Mouse (Mus musculus) embryonic facial prominence, embryonic 15.5 days (tissue): ENCODE results near the gene Irs2. TPM values are rescaled to one million over a fixed set of nuclear protein-coding genes. Genes with fewer than 3 reads are reported as not detected.

Source experiments
- ATAC-seq: fragments of 200-750 bp; cut with Nextera tagmentation; 2 replicates; pipeline ENCODE4 v1.8.0; 2017; ENCODE audit warnings: low read depth, moderate TSS enrichment; ENCODE audit not compliant: insufficient number of reproducible peaks, low FRiP score, low TSS enrichment
- H3K27ac ChIP-seq: fragments of 300-500 bp; sonication (generic); replicated peaks from 2 replicates; pipeline ENCODE4 v1.5.1; 2015; ENCODE audit warnings: mild to moderate bottlenecking, inconsistent platforms
- H3K27me3 ChIP-seq: fragments of 300-500 bp; sonication (generic); 2 replicates; pipeline ENCODE4 v1.6.1; 2015; ENCODE audit warnings: inconsistent platforms
- H3K36me3 ChIP-seq: fragments of 300-500 bp; sonication (generic); 2 replicates; pipeline ENCODE4 v1.6.1; 2015; ENCODE audit warnings: mild to moderate bottlenecking, inconsistent platforms
- H3K4me1 ChIP-seq: fragments of 300-500 bp; sonication (generic); 2 replicates; pipeline ENCODE4 v1.6.1; 2015; ENCODE audit warnings: inconsistent platforms
- H3K4me2 ChIP-seq: fragments of 300-500 bp; sonication (generic); replicated peaks from 2 replicates; pipeline ENCODE4 v1.6.1; 2015; ENCODE audit warnings: mild to moderate bottlenecking, inconsistent platforms
- H3K4me3 ChIP-seq: fragments of 300-500 bp; sonication (generic); replicated peaks from 2 replicates; pipeline ENCODE4 v1.5.1; 2015; ENCODE audit warnings: mild to moderate bottlenecking, inconsistent platforms
- H3K9ac ChIP-seq: fragments of 300-500 bp; sonication (generic); 2 replicates; pipeline ENCODE4 v1.6.1; 2015; ENCODE audit warnings: inconsistent platforms
- H3K9me3 ChIP-seq: fragments of 300-500 bp; sonication (generic); replicated peaks from 2 replicates; pipeline ENCODE4 v1.6.1; 2016; ENCODE audit warnings: inconsistent platforms
- WGBS: fragments of 180-500 bp; shearing (Covaris S2); methylation state at CpG from one replicate; pipeline ENCODE4 v1.1.7; 2015; 5-methylcytosine and 5-hydroxymethylcytosine counted together
- polyA plus RNA-seq: library from polyadenylated mRNA; unstranded; fragments of >200 nt; fragmentation: Nextera tagmentation; extraction: Ambion mirVana; gene quantifications from 2 replicates; pipeline ENCODE4 v1.2.1, GENCODE M21; 2015

The Irs2 gene
- polyA plus RNA-seq, 1 experiment from 2014 or later: 7.9 TPM

GRCm38 (mm10) chr8:11001062-11001549, 7.2 kb downstream of the Irs2 start:
- ATAC-seq: no peak
- WGBS: 8% methylated on average over 6 of the region's 6 CpGs
- Histone ChIP-seq H3K27me3 (no peaks in the 10 kb centered on the region), H3K4me3 (peak overlapping the region; percentile 83), H3K9me3 (no peaks in the 10 kb centered on the region), H3K36me3 (no peaks in the 10 kb centered on the region), H3K9ac (no peak overlapping the region), H3K4me2 (peak overlapping the region; percentile 84), H3K27ac (peak overlapping the region; percentile 63), H3K4me1 (peaks cover 68% of the 10 kb centered on the region)

DNA sequence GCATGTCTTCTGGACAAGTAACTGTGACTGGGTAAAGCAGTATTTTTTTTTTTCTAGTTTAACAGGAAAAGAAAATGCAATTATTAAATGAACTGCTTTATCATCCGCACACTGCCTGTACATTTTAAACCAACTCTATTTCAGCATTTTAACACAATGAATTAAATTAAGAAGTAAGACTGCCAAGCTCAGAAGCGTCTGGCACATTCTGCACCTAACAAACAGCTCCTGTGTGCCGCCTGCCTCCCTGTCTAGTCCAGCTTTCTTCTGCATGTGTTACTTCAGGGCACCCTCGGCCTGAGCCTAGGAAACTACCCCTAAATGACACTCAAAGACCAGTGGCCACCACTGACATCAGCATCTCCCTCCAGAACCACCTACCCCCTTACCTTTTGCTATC, 8.7 kb downstream of the Irs2 start:
- H3K27ac ChIP-seq: no peak overlapping the region
- 65% methylated on average over 4 of the region's 4 CpGs for WGBS
- no peak for ATAC-seq
- H3K4me1 ChIP-seq: peaks cover 66% of the 10 kb centered on the region
- no peaks in the 10 kb centered on the region for H3K9me3 ChIP-seq
- H3K4me2 ChIP-seq: no peak overlapping the region
- no peaks in the 10 kb centered on the region for H3K36me3 ChIP-seq
- no peak overlapping the region for H3K4me3 ChIP-seq
- H3K27me3 ChIP-seq: no peaks in the 10 kb centered on the region
- H3K9ac ChIP-seq: no peak overlapping the region

DNA sequence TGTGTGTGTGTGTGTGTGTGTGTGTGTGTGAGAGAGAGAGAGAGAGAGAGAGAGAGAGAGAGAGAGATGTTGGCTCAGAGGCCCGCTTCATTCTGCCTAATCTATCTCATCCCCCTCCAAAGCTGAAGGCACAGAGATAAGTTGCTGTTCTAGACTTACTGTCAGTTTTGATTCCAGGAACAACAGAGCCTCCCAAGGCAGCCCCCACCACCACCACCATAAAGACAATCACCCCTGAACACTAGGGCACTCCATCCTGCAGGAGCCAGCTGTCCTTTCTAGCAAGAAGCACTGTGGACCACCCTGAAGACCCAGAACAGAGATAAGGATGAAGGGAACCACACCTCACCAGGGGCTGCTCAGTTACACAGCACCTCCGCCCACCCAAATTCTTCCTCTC, 12.0 kb downstream of the Irs2 start:
- Histone ChIP-seq H3K4me3 (no peak overlapping the region), H3K9ac (no peak overlapping the region), H3K4me2 (no peak overlapping the region), H3K9me3 (no peaks in the 10 kb centered on the region), H3K27me3 (no peaks in the 10 kb centered on the region), H3K36me3 (no peaks in the 10 kb centered on the region), H3K4me1 (peaks cover 58% of the 10 kb centered on the region), H3K27ac (no peak overlapping the region)
- WGBS: 92% methylated on average over 2 of the region's 2 CpGs
- ATAC-seq: no peak

DNA sequence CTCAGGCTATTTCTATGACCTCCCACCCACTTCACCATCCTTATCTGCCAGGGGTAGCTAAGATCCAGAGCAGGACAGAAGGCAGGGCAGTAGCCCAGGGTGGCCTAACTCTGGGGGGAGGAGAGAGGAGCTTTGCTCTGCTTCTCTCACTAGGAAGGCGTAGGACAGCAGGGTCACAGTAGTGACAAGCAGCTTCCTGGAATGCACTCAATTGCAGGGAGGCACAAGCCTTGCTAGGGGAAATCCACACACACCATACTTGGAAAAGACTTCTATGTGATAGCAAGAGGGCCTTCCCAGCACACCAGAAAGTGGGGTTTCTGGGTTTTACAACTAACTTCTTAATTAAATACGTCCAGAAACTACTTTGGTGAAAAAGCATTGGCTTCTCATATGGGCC, 12.5 kb downstream of the Irs2 start:
- WGBS: 61% methylated on average over 2 of the region's 2 CpGs
- peaks cover 58% of the 10 kb centered on the region for H3K4me1 ChIP-seq
- H3K4me3 ChIP-seq: no peak overlapping the region
- ATAC-seq: no peak
- H3K9ac ChIP-seq: no peak overlapping the region
- H3K27ac ChIP-seq: 0 out of 2 replicates have a peak overlapping the region, but pooled peaks have one; percentile 7
- no peaks in the 10 kb centered on the region for H3K9me3 ChIP-seq
- no peaks in the 10 kb centered on the region for H3K36me3 ChIP-seq
- no peak overlapping the region for H3K4me2 ChIP-seq
- H3K27me3 ChIP-seq: no peaks in the 10 kb centered on the region

GRCm38 (mm10) chr8:10994390-10994954, 13.8 kb downstream of the Irs2 start:
- no peak overlapping the region for H3K4me3 ChIP-seq
- peaks cover 55% of the 10 kb centered on the region for H3K4me1 ChIP-seq
- H3K4me2 ChIP-seq: no peak overlapping the region
- no peak for ATAC-seq
- 85% methylated on average over 6 of the region's 6 CpGs for WGBS
- H3K27me3 ChIP-seq: no peaks in the 10 kb centered on the region
- H3K9me3 ChIP-seq: no peaks in the 10 kb centered on the region
- H3K36me3 ChIP-seq: no peaks in the 10 kb centered on the region
- peak overlapping the region; percentile 34; the same call in 1 of the 2 replicates for H3K27ac ChIP-seq
- H3K9ac ChIP-seq: no peak overlapping the region

- no peak overlapping the region for H3K9ac ChIP-seq
These were observed 14.6 kb downstream of the Irs2 start for GRCm38 (mm10) chr8:10993582-10994216.

DNA sequence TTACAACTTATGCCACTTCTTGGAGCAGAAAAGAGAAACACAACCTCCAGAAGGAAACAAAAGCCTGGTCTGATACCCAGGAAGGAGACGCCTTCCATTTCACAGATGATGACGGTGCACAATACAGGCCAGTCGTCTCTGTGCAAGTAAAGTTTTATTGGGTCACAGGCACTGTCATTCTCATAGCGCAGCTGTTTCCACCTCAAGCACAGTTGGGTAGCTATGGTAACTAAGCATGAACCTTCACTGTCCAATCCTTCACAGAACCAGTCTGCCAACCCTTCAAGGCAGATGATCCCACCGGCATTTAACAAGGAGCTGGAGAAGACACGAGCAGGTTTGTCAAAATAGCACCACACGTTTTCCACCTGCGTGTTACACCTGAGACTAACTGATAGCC, 16.2 kb downstream of the Irs2 start:
- 58% methylated on average over 8 of the region's 8 CpGs for WGBS
- H3K9me3 ChIP-seq: no peaks in the 10 kb centered on the region
- peaks cover 55% of the 10 kb centered on the region for H3K4me1 ChIP-seq
- no peak for ATAC-seq
- peaks cover 2% of the 10 kb centered on the region; the same call in 1 of the 2 replicates for H3K36me3 ChIP-seq
- H3K4me3 ChIP-seq: no peak overlapping the region
- no peak overlapping the region for H3K9ac ChIP-seq
- no peaks in the 10 kb centered on the region for H3K27me3 ChIP-seq
- no peak overlapping the region for H3K4me2 ChIP-seq
- H3K27ac ChIP-seq: no peak overlapping the region

More at GRCm38 (mm10) chr8:10993582-10994216, 14.6 kb downstream of the Irs2 start:
- Histone ChIP-seq H3K27me3 (no peaks in the 10 kb centered on the region), H3K36me3 (no peaks in the 10 kb centered on the region), H3K4me1 (peaks cover 55% of the 10 kb centered on the region), H3K9me3 (no peaks in the 10 kb centered on the region), H3K4me2 (no peak overlapping the region), H3K27ac (peak overlapping the region; percentile 34; the same call in 1 of the 2 replicates), H3K4me3 (no peak overlapping the region)
- 62% methylated on average over 10 of the region's 10 CpGs for WGBS
- no peak for ATAC-seq

DNA sequence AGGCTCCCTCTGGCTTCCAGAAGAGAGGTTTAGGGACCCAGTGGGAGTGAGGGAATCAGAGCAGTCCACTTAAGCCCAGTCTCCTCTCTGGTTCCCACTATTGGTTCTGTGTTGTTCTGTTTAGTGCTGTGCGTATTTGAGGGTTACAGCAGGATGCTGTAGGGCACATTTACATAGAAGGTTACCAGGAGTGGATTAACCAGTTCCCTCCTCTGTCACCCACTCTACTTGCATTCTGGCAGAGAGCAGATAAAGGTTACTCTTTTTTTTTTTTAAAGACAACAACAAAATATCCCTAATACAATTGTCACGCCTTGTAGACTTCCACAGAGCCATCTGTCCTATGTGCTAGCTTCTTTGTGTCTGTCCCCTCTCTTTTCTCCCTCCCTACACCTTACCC, 16.9 kb downstream of the Irs2 start:
- Histone ChIP-seq H3K9me3 (no peaks in the 10 kb centered on the region), H3K27ac (peak overlapping the region; percentile 65), H3K36me3 (peaks cover 10% of the 10 kb centered on the region), H3K4me1 (peaks cover 55% of the 10 kb centered on the region), H3K4me3 (no peak overlapping the region), H3K9ac (no peak overlapping the region), H3K27me3 (no peaks in the 10 kb centered on the region), H3K4me2 (no peak overlapping the region)
- 57% methylated on average over 2 of the region's 2 CpGs for WGBS
- ATAC-seq: no peak

- H3K9me3 ChIP-seq: no peaks in the 10 kb centered on the region
- no peaks in the 10 kb centered on the region for H3K27me3 ChIP-seq
- H3K9ac ChIP-seq: no peak overlapping the region
- H3K4me3 ChIP-seq: no peak overlapping the region
- no peak for ATAC-seq
- peaks cover 17% of the 10 kb centered on the region for H3K36me3 ChIP-seq
- H3K4me1 ChIP-seq: peaks cover 52% of the 10 kb centered on the region
- 23% methylated on average over 10 of the region's 10 CpGs for WGBS
- no peak overlapping the region for H3K4me2 ChIP-seq
- peak overlapping the region; percentile 65 for H3K27ac ChIP-seq
These were observed 17.7 kb downstream of the Irs2 start for GRCm38 (mm10) chr8:10990421-10991110.

DNA sequence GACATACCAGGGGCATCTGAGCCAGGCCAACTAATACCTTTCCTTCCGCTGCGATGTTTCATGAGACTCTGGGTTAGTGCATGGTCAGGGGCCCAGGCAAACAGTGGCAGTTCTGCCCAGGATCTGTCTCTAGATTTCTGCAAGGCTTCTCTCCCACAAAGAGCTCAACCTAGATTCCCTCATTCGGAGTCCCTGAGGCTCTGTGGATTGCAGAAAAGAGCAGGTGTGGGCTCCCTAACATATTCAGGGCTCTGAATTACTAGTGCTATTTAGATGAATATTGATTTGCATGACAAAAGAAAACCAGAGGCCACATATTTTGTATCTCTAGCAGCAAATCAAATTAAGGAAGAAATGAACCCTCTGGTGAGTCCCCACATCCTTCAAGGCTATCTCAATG, 18.3 kb downstream of the Irs2 start:
- H3K27me3 ChIP-seq: no peaks in the 10 kb centered on the region
- WGBS: 74% methylated on average over 3 of the region's 3 CpGs
- no peak overlapping the region for H3K27ac ChIP-seq
- H3K36me3 ChIP-seq: peaks cover 21% of the 10 kb centered on the region
- H3K4me3 ChIP-seq: no peak overlapping the region
- no peak overlapping the region for H3K4me2 ChIP-seq
- peaks cover 46% of the 10 kb centered on the region for H3K4me1 ChIP-seq
- ATAC-seq: no peak
- H3K9me3 ChIP-seq: no peaks in the 10 kb centered on the region
- no peak overlapping the region for H3K9ac ChIP-seq

DNA sequence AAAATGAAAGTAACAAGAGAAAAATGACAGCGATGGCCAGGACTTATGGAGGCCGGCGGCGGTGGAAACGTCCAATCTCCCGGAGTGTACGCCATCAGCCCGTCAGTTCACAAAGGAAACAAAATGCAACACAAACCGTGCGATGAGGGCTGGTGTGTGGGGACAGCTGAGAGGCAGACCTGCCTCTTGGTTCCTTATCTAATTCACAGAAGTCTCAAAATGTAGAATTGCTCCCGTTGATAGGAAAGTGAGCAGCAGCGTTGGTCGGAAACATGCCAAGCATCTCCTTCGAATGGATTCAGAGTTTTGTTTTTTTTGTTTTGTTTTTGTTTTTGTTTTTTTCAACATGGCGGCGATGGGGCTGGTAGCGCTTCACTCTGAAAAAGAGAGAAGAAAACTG, 21.6 kb downstream of the Irs2 start:
- peaks cover 24% of the 10 kb centered on the region for H3K36me3 ChIP-seq

More for the DNA sequence above, 21.6 kb downstream of the Irs2 start:
- no peak overlapping the region for H3K27ac ChIP-seq
- H3K4me1 ChIP-seq: peaks cover 19% of the 10 kb centered on the region
- no peaks in the 10 kb centered on the region for H3K9me3 ChIP-seq
- ATAC-seq: no peak
- no peak overlapping the region for H3K4me2 ChIP-seq
- H3K4me3 ChIP-seq: no peak overlapping the region
- no peaks in the 10 kb centered on the region for H3K27me3 ChIP-seq
- 95% methylated on average over 17 of the region's 17 CpGs for WGBS
- no peak overlapping the region for H3K9ac ChIP-seq
